Mouse (Mus musculus): Measurements from ENCODE around the gene Pln. TPM values are rescaled to one million over a fixed set of nuclear protein-coding genes. Genes with fewer than 3 reads are reported as not detected.

Pln gene
- polyA plus RNA-seq, 2 experiments from 2014 or later, result 0.99 to 3.0 TPM

DNA sequence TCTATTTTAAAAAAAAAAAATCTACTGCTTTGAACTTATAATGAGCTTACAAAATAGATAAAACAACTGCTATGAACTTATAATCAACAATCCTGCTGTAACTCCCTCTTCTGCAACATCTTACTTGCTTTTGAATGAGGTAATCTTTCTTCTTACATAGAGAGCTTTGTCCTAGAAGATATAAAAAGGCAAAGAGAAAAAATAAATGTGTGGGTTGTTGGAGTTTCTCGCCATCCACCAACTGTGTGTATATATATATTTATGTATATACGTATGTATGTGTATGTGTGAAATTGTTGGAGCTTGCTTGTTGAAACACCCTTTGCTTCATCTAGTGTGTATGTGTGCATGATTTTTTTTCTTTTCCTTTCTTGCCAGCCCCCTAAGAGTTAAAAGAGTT is 29.8 kb downstream of the Pln start:
- ATAC-seq, result no peak

- ATAC-seq, result no peak
Measured at GRCm38 (mm10) chr10:53373885-53374578, 36.6 kb downstream of the Pln start.

- no peak for ATAC-seq
Measured at GRCm38 (mm10) chr10:53377096-53377495, 39.6 kb downstream of the Pln start.

DNA sequence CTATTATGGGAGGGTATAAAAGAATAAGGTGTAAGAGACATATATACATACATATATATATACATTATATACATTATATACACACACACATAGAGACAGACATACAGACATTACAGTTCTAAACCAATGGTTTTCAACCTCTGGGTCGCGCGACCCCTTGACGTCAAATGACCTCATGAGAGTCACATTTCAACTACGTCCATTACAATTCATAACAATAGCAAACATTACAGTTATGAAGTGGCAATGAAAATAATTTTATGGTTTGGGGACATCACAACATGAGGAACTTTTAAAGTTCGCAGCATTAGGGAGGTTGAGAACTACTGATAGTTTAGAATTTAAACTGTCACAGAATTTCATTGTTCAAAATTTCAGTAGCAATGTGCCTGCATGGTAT is 40.8 kb downstream of the Pln start:
- ATAC-seq, result no peak

GRCm38 (mm10) chr10:53378981-53379708 is 41.7 kb downstream of the Pln start:
- peak; percentile 80 for ATAC-seq

DNA sequence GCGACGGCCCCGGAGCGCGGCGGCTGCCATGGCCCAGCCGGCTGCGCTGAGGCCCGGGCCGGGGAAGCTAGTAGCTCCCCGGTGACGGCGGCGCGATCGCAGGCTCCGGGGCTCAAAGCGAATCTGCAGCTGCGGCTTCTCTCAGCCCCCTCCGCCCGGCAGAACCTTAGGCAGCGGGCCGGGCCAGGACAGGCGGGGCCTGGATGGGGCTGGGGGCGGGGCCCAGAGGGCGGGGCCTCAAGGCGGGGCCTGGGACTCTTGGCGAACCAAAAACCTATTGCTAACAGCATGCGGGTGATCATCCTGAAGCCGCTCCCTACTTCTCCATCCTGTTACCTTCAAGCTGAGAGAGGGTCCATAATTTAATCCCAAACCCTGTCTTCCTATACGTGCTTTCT is 42.2 kb downstream of the Pln start, which contains the start of gene Cep85l:
Cep85l (minus strand) TSS at position 239 of the 398 bp plus-strand sequence.
- ATAC-seq, result peak; percentile 79

- ATAC-seq, result no peak
Measured at GRCm38 (mm10) chr10:53382696-53383365, 45.4 kb downstream of the Pln start.

DNA sequence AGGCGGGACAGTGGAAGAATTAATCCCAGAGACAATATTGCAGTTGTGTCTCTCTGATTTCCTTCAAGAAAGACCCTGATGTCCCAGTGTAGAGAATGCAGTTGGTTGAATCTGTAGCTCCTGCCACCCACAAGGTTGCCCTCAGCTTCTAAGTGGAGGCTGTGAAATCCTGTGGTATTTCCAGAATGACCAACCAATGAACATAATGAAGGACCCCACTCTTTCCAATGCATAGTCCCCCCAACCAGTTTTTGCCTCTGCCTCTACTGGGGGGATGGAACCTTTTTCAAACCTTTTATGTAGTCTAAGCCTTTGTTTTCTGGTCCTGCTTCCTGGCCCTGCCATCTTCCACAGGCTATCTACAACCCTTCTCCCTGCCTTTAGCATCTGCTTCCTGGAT is 47.4 kb downstream of the Pln start:
- ATAC-seq, result no peak

DNA sequence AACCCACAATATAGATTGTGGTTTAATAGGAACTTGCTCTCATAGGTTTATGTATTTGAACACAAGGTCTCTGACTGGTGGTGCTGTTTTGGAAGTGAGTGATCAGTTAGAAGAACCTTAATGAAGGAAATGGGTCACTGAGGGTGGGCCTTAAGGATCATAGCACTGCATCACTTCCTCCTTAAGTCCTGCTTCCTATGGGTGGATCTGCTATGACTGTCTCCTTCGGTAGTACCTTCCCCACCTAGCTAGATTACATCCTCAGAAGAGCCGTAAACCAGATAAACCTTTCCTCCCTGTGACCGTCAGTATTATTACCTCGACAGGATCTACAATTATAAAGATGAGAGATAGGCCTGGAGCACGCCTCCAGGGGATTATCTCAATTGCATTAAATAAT is 48.0 kb downstream of the Pln start:
- no peak for ATAC-seq

DNA sequence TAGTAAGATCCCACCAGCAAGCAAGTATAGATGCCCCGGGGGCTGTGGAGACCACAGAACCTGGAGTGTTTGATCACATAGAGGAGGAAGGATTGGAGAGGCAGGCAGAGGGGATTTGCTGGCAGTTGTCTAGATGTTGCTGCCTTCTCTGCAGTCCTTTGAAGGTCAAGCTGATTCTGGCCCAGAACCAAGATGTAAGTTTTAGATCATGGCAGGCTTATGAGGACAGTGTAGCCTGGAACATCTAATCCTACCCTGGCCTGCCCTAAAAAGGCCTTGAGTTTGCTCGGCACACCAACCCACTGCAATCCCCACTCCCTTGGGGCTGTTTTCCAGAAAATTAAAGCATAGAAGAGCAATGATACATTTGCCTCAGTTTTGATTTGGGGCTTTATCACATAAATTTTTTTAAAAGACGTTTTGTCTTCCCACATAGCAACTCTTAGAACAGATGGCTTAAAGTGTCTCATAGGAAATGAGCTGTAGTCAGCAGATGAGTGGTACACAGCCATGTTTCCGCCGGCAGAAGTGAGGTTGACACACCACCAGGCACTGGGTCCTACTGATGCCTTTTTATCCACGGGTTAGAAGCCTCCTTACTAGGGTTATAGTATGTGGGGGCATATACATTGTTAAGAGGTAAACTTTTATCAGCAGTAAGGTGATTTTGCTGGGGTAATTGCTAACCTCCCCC is 50.9 kb downstream of the Pln start:
- ATAC-seq, result no peak

DNA sequence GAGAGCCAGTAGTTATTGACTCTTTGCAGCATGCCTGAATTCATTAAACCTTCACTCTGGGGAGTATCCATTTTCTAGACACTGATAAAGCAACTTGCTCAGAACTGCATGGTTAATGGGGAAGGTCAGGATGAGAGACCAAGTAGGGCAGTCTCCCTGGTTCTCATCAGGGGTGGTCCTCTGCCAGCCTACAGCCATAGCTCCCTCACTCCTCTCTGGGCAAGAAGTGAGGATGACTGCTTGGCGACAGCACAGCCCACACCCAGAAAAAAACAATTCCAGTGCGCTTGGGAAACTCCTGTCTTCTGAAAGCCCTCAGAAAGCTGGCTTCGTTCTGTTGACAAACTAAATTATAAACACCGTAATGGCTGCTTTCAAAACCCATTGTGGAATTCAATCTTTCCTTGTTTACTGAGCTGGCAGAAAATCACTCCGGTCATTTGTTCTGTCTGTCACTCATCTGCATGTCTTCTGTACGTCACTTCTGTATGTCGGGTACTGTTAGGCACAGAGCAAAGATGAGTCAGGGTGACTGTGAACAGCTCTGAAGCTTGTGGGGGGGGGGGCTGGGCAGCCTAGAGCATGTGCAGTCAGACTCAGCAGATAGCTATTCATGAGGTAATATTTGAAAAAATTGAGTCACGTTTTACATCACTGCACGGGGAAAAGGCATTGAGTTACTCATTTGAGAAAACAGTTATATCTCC is 57.6 kb downstream of the Pln start:
- no peak for ATAC-seq

Other genes with a start within 250 kb of the Pln start
- 1 to 10 TPM; 1.7 to 1.9 TPM for gene Cep85l, start 42.3 kb downstream of the Pln start, polyA plus RNA-seq (2017; shearing (Covaris generic))

All from activated CD4-positive, CD25-positive, alpha-beta regulatory T cell, adult 4 months (primary cell).